Mouse (Mus musculus) myocyte (in vitro differentiated cells): Measurements from ENCODE around the gene Baiap2l2.

Experiments
- CEBPB ChIP-seq: IDR thresholded peaks from 2 replicates; pipeline ENCODE4 v1.6.1; 2011; ENCODE audit warnings: mild to moderate bottlenecking, moderate library complexity; ENCODE audit not compliant: poor library complexity, insufficient read depth, severe bottlenecking
- E2F4 ChIP-seq: IDR thresholded peaks from one replicate; pipeline ENCODE4 v1.6.1; 2011; ENCODE audit warnings: mild to moderate bottlenecking, control low read depth, moderate library complexity; ENCODE audit not compliant: insufficient read depth
- MAX ChIP-seq: IDR thresholded peaks from one replicate; pipeline ENCODE4 v1.6.1; 2011; ENCODE audit warnings: low read depth, mild to moderate bottlenecking, control low read depth
- MYOG ChIP-seq, 3 experiments: IDR thresholded peaks; one replicate each; pipeline ENCODE4 v1.6.1; 2011; ENCODE audit warnings: control low read depth in 2 of 3, low read depth in 2 of 3, mild to moderate bottlenecking in 2 of 3; ENCODE audit not compliant: insufficient read length in 2 of 3, control insufficient read depth in 1 of 3, insufficient read depth in 1 of 3
- POLR2A ChIP-seq: IDR thresholded peaks from one replicate; pipeline ENCODE4 v1.6.1; 2011; ENCODE audit warnings: low read depth, mild to moderate bottlenecking, control low read depth, moderate library complexity; ENCODE audit not compliant: insufficient read length
- POLR2AphosphoS2 ChIP-seq: IDR thresholded peaks from one replicate; pipeline ENCODE4 v1.6.1; 2011; ENCODE audit warnings: low read depth, control low read depth; ENCODE audit not compliant: insufficient read length
- SRF ChIP-seq: IDR thresholded peaks from one replicate; pipeline ENCODE4 v1.6.1; 2011; ENCODE audit warnings: low read depth; ENCODE audit not compliant: control insufficient read depth, insufficient read length

- no peak for TF ChIP-seq POLR2A
- no peak for TF ChIP-seq POLR2AphosphoS2
- no peak for TF ChIP-seq SRF
- TF ChIP-seq CEBPB: no peak
- no peak for TF ChIP-seq E2F4
- TF ChIP-seq MYOG (IDR thresholded peaks at IDR 0.05; ENCODE audit: control insufficient read depth in 1 of 3, insufficient read depth in 1 of 3, insufficient read length in 2 of 3, low read depth in 2 of 3): no peak
- TF ChIP-seq MAX: no peak
Observed at GRCm38 (mm10) chr15:79268521-79268920, 16.8 kb downstream of the Baiap2l2 start.
